Comparison of ENCODE assay signal across 9 mouse cellular contexts in genomic region chr1:179645980-179646268, GRCm38 (mm10). TPM values are rescaled to one million over a fixed set of nuclear protein-coding genes. Genes with fewer than 3 reads are reported as not detected.
DNase-seq lines count a peak whose midpoint lies in the region; ATAC-seq and TF ChIP-seq lines count a peak whose summit lies in the region.
"Had no signal": no experiment of that assay in that cellular context is flagged by ENCODE, and none has a peak within 500 bp of the region (broad histone marks: within the 10 kb centered on the region; RNA-seq: fewer than 3 reads in every experiment).

No protein-coding gene starts in this region.

- ATAC-seq in kidney, postnatal 0 days (replicated peaks; ENCODE audit: low FRiP score, low read depth) = no peak
- no peak for ATAC-seq in embryonic facial prominence, embryonic 13.5 days (ENCODE audit: insufficient number of reproducible peaks, insufficient read depth, low FRiP score, low TSS enrichment, low read depth)
- peak; percentile 37 for ATAC-seq in intestine, embryonic 14.5 days (replicated peaks; ENCODE audit: low FRiP score, low TSS enrichment, low read depth)

- no peaks in the 10 kb centered on the region for H3K27me3 ChIP-seq in kidney, postnatal 0 days (ENCODE audit: insufficient read depth, low read length)
- no peaks in the 10 kb centered on the region for H3K27me3 ChIP-seq in embryonic facial prominence, embryonic 13.5 days
- H3K27me3 ChIP-seq in intestine, embryonic 14.5 days (replicated peaks; ENCODE audit: control insufficient read depth, insufficient read depth, low read length) = no peaks in the 10 kb centered on the region
- H3K27me3 ChIP-seq in myocyte (ENCODE audit: control insufficient read depth, insufficient read depth, insufficient read length) = peaks cover 13% of the 10 kb centered on the region
- H3K27me3 ChIP-seq in thymus, adult 2 months (ENCODE audit: control insufficient read depth, insufficient read depth, low read length) = no peaks in the 10 kb centered on the region

- H3K9ac ChIP-seq in kidney, postnatal 0 days (ENCODE audit: low read depth, low read length) = no peak overlapping the region
- peak overlapping the region; percentile 57; the same call in 1 of the 2 replicates for H3K9ac ChIP-seq in embryonic facial prominence, embryonic 13.5 days
- H3K9ac ChIP-seq in intestine, embryonic 14.5 days (ENCODE audit: low read length) = no peak overlapping the region

- H3K4me2 ChIP-seq in kidney, postnatal 0 days (ENCODE audit: low read length) = peak overlapping the region; percentile 47
- H3K4me2 ChIP-seq in embryonic facial prominence, embryonic 13.5 days = peak overlapping the region; percentile 59
- peak overlapping the region; percentile 38 for H3K4me2 ChIP-seq in intestine, embryonic 14.5 days (ENCODE audit: low read length)
- peak overlapping the region; percentile 68 for H3K4me2 ChIP-seq in myocyte (ENCODE audit: low read depth)

- H3K4me1 ChIP-seq in kidney, postnatal 0 days (replicated peaks; ENCODE audit: insufficient read depth, low read length) = no peaks in the 10 kb centered on the region
- H3K4me1 ChIP-seq in embryonic facial prominence, embryonic 13.5 days = peaks cover 11% of the 10 kb centered on the region; the same call in 1 of the 2 replicates
- 0 out of 2 replicates have a peak, but pooled peaks cover 2% of the 10 kb centered on the region for H3K4me1 ChIP-seq in intestine, embryonic 14.5 days (replicated peaks; ENCODE audit: control insufficient read depth, insufficient read depth, low read length)
- H3K4me1 ChIP-seq in thymus, adult 2 months (replicated peaks; ENCODE audit: control insufficient read depth, insufficient read depth, low read length) = peaks cover 13% of the 10 kb centered on the region

- WGBS in kidney, postnatal 0 days = 14% methylated on average over 4 of the region's 4 CpGs
- 17% methylated on average over 4 of the region's 4 CpGs for WGBS in embryonic facial prominence, embryonic 13.5 days
- WGBS in intestine, embryonic 14.5 days = 33% methylated on average over 4 of the region's 4 CpGs
- 20% methylated on average over 4 of the region's 4 CpGs for WGBS in thymus, adult 2 months

- H3K27ac ChIP-seq in kidney, postnatal 0 days = no peak overlapping the region
- H3K27ac ChIP-seq in embryonic facial prominence, embryonic 13.5 days = no peak overlapping the region
- no peak overlapping the region for H3K27ac ChIP-seq in intestine, embryonic 14.5 days (ENCODE audit: low read depth)
- H3K27ac ChIP-seq in thymus, adult 2 months (ENCODE audit: control insufficient read depth, insufficient read depth, low read length) = no peak overlapping the region

- H3K36me3 ChIP-seq in kidney, postnatal 0 days (ENCODE audit: insufficient read depth, low read length) = no peaks in the 10 kb centered on the region
- H3K36me3 ChIP-seq in embryonic facial prominence, embryonic 13.5 days = no peaks in the 10 kb centered on the region
- no peaks in the 10 kb centered on the region for H3K36me3 ChIP-seq in intestine, embryonic 14.5 days (ENCODE audit: control insufficient read depth, insufficient read depth, low read length)
- no peaks in the 10 kb centered on the region for H3K36me3 ChIP-seq in myocyte (ENCODE audit: control insufficient read depth, insufficient read depth)
- no peaks in the 10 kb centered on the region for H3K36me3 ChIP-seq in thymus, adult 2 months (ENCODE audit: control insufficient read depth, insufficient read depth, low read length)
- H3K36me3 ChIP-seq: G1E had no signal

- H3K4me3 ChIP-seq in kidney, postnatal 0 days (replicated peaks; ENCODE audit: low read depth, low read length) = no peak overlapping the region
- H3K4me3 ChIP-seq in embryonic facial prominence, embryonic 13.5 days = peak overlapping the region; percentile 31
- H3K4me3 ChIP-seq in intestine, embryonic 14.5 days (ENCODE audit: low read depth, low read length) = 0 out of 2 replicates have a peak overlapping the region, but pooled peaks have one; percentile 12
- no peak overlapping the region for H3K4me3 ChIP-seq in myocyte
- no peak overlapping the region for H3K4me3 ChIP-seq in thymus, adult 2 months (ENCODE audit: control insufficient read depth, insufficient read depth, low read length)

- H3K9me3 ChIP-seq in kidney, postnatal 0 days (replicated peaks; ENCODE audit: low read length) = no peaks in the 10 kb centered on the region
- no peaks in the 10 kb centered on the region for H3K9me3 ChIP-seq in embryonic facial prominence, embryonic 13.5 days
- H3K9me3 ChIP-seq in intestine, embryonic 14.5 days (ENCODE audit: control insufficient read depth, low read length) = no peaks in the 10 kb centered on the region

- no peaks in the 10 kb centered on the region for H3K79me2 ChIP-seq in myocyte (ENCODE audit: control insufficient read depth, insufficient read depth)

- H3ac ChIP-seq in myocyte (ENCODE audit: control insufficient read depth, insufficient read length) = no peak overlapping the region

- no peak for TF ChIP-seq POLR2A in myocyte (IDR thresholded peaks at IDR 0.05; ENCODE audit: insufficient read length, low read depth)
- TF ChIP-seq POLR2A in thymus, adult 2 months (IDR thresholded peaks at IDR 0.05; ENCODE audit: control insufficient read depth, extremely low read depth, insufficient read depth, low read length, poor library complexity) = no peak

- TF ChIP-seq CTCF in kidney, postnatal 0 days (IDR thresholded peaks at IDR 0.05; ENCODE audit: low read depth) = no peak
- no peak for TF ChIP-seq CTCF in thymus, adult 2 months (IDR thresholded peaks at IDR 0.05; ENCODE audit: borderline replicate concordance, control insufficient read depth, extremely low read depth, insufficient read depth, low read length, poor library complexity)

- no peak for DNase-seq in kidney, postnatal 0 days (ENCODE audit: low spot score)
- no peak for DNase-seq in kidney, postnatal 10 days
- DNase-seq in intestine, embryonic 14.5 days (ENCODE audit: low spot score) = no peak
- no peak for DNase-seq in right cerebral cortex, postnatal 10 days (ENCODE audit: low spot score in 2 of 2)
- no peak for DNase-seq in thymus, adult 2 months
- no peak for DNase-seq in cerebellum, adult 11 months

TF ChIP-seq in myocyte, 11 proteins besides CTCF, POLR2A, EP300 and RAD21:
- no peak for TF ChIP-seq POLR2AphosphoS2 (IDR thresholded peaks at IDR 0.05; ENCODE audit: insufficient read length, low read depth)
- TF ChIP-seq MYOD1 (IDR thresholded peaks at IDR 0.05; ENCODE audit: control insufficient read depth in 1 of 3, insufficient read length in 2 of 3, low read depth in 2 of 3) = no peak
- TF ChIP-seq REST (IDR thresholded peaks at IDR 0.05; ENCODE audit: insufficient read depth, insufficient read length) = no peak
- TF ChIP-seq TCF3 (IDR thresholded peaks at IDR 0.05; ENCODE audit: insufficient read length, low read depth) = no peak
- no peak for TF ChIP-seq TCF12 (IDR thresholded peaks at IDR 0.05; ENCODE audit: insufficient read depth, poor library complexity, severe bottlenecking)
- TF ChIP-seq USF1 (IDR thresholded peaks at IDR 0.05; ENCODE audit: low read depth) = no peak
- TF ChIP-seq E2F4 (IDR thresholded peaks at IDR 0.05; ENCODE audit: insufficient read depth) = no peak
- no peak for TF ChIP-seq CEBPB (IDR thresholded peaks at IDR 0.05; ENCODE audit: insufficient read depth, poor library complexity, severe bottlenecking)
- TF ChIP-seq MYOG (IDR thresholded peaks at IDR 0.05; ENCODE audit: control insufficient read depth in 1 of 3, insufficient read depth in 1 of 3, insufficient read length in 2 of 3, low read depth in 2 of 3) = no peak
- TF ChIP-seq SRF (IDR thresholded peaks at IDR 0.05; ENCODE audit: control insufficient read depth, insufficient read length, low read depth) = no peak
- no peak for TF ChIP-seq MAX (IDR thresholded peaks at IDR 0.05; ENCODE audit: low read depth)

RNA-seq across cellular contexts. Expression of gene Sccpdh, which starts 22.1 kb away (rescaled TPM):
- polyA plus RNA-seq in kidney, postnatal 0 days (2015; fragmentation: Nextera tagmentation; extraction: Ambion mirVana) = 71.9 and 76.8 TPM in 2 replicates
- polyA plus RNA-seq in embryonic facial prominence, embryonic 13.5 days (2015; fragmentation: Nextera tagmentation; extraction: Ambion mirVana) = 64.1 and 67.0 TPM in 2 replicates
- polyA plus RNA-seq in intestine, embryonic 14.5 days (2014; fragmentation: Nextera tagmentation; extraction: Ambion mirVana) = 56.3 and 61.7 TPM in 2 replicates
- polyA plus RNA-seq in myocyte (2012; fragmentation: generic; extraction: Trizol) = 43.0 TPM
- 1.9 and 3.0 TPM in 2 replicates for polyA plus RNA-seq in thymus, adult 2 months (2012; rRNA removed)

Comparison
In these comparisons a context has a peak if more than half of its experiments do, and no peak if none do; other contexts are left out.
1. H3K4me3 ChIP-seq: peak in embryonic facial prominence, embryonic 13.5 days (single experiment) and intestine, embryonic 14.5 days (single experiment); none in kidney, postnatal 0 days (single experiment), myocyte (single experiment) and thymus, adult 2 months (single experiment).
2. RNA of gene Sccpdh, which starts 22.1 kb away (polyA plus RNA-seq): 71.9 to 76.8 TPM in kidney, postnatal 0 days, 64.1 to 67.0 TPM in embryonic facial prominence, embryonic 13.5 days, 56.3 to 61.7 TPM in intestine, embryonic 14.5 days and 43.0 TPM in myocyte (single experiment); 1.9 to 3.0 TPM in thymus, adult 2 months; every median in the first group is over 10 times any median in the second.
3. Peak in every context shown above with its lines, with median percentiles within 50 percentile points of each other: H3K4me2 ChIP-seq.